Mouse (Mus musculus) E14TG2a.4 (cell line): ENCODE measurements around the gene Lysmd1.

Experiments
- CTCF ChIP-seq: conservative IDR thresholded peaks from 2 replicates; pipeline ENCODE4 v1.5.1; 2014; ENCODE audit warnings: low read length
- POU5F1 ChIP-seq: IDR thresholded peaks from 2 replicates; pipeline ENCODE4 v1.6.1; 2014; ENCODE audit warnings: low read length, borderline replicate concordance

GRCm38 (mm10) chr3:95142617-95143011 lies 8.7 kb downstream of the Lysmd1 start:
- TF ChIP-seq CTCF (peak; percentile 96), POU5F1 (no peak)
